Mouse (Mus musculus): ENCODE data around the gene Il12a.
"Not testable (repeated sequence)": the region's sequence is repeated elsewhere in the genome, so short reads cannot be mapped to it uniquely, and the experiment has no call there.

Gene Il12a

DNA sequence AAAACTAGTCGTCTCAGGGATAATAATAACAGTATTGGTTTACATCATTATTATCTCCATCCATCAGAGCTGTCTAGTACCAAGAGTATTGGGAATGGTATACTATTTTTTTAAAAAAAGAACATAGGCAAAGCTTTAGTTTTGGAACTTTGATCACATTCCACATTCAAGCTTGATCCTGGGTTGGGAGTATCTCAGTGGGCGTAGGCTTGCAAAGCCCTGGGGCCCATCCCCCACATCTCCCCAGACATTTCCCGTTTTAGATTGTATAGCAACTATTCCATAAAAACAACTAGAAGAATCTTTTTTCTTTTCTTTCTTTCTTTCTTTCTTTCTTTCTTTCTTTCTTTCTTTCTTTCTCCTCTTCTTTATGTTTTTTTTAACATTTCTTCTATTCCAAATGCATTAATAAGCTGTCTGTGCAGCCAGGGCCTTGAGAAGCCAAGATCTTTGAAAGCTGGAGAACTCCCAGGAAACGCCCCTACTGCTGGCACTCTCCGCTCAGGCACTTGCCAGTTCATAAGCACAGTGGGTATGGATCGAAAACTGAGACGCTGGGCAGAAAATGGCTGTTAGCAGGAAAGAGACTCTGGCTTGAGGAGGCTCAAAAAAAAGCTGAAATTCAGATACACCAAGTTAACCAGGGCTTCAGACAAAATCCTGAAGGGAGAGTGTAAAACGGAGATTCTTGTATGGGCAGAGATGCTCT lies 3.4 kb upstream of the Il12a start:
- DNase-seq (ENCODE audit: low spot score), result no peak

DNA sequence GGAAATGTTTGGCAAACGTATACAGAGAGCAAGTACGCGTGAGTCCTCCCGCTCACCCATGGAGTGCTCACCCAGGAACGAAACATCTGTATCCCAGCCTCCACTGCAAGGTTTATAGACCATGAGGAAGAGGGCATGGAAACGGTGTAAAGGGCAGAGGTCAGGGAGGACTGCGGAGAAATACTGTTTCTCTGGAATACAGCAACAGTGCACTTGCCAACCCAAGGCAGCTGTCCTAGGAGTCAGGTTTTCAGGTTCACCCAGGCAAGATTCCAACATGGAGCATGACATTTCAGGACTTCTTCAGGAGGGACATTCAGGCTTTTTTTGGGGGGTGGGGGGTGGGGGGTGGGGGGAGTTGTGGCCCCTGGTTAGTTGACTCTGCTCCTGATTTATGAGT lies 1.1 kb upstream of the Il12a start:
- no peak for DNase-seq (ENCODE audit: low spot score)

DNA sequence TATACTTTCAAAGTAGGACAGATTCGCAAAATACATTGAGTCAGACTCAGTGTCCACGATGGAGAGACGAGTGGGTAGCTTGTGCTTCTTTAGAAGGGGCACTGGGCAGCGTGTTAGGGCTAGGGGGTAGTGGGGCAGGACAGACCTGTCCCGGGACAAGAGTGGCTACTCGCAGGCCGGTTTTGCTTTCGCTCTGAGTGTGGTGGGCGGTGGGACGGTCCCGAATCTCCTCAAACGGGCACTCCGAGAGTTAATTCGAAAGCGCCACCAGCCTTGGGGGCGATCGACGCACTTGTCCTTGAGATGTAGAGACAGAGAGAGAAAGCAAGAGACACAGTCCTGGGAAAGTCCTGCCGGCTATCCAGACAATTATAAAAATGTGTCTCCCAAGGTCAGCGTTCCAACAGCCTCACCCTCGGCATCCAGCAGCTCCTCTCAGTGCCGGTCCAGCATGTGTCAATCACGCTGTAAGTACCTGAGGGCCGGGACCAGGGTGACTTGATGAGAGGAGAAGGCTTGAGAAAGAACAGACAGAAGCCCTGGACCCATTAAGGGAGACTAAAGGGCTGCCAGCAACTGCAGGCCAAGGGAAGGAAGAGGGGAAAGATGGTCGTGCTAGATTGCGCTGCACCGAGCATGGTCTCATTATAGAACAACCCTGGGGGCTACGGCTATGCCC lies 795 bp downstream of the Il12a start:
- DNase-seq (ENCODE audit: low spot score), result no peak

DNA sequence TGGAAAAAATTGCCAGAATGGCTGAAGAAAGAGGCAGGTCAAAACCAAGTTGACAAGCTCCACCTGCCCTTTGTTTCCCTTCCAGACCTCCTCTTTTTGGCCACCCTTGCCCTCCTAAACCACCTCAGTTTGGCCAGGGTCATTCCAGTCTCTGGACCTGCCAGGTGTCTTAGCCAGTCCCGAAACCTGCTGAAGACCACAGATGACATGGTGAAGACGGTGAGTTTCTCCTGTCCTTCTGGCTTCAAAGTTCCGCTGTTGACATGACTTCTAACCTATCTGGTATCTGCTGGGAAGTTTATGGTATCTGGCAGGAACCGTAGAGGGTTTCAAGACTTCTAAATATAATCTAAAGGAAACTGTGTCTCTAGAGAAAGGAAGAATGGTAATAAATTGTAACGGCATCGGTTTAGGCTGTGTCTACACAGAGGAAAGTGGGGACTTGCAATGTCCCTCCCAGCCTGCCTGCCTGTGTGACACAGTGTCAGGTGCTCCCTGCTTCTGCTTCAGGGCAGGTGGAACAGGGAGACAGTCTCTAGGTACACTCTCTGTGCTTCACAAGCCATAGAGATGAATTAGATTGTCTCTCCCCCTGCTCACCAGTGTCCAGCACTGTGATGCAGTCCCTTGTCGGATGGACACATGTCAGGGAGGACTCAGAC lies 1.6 kb downstream of the Il12a start:
- no peak for DNase-seq (ENCODE audit: low spot score)

DNA sequence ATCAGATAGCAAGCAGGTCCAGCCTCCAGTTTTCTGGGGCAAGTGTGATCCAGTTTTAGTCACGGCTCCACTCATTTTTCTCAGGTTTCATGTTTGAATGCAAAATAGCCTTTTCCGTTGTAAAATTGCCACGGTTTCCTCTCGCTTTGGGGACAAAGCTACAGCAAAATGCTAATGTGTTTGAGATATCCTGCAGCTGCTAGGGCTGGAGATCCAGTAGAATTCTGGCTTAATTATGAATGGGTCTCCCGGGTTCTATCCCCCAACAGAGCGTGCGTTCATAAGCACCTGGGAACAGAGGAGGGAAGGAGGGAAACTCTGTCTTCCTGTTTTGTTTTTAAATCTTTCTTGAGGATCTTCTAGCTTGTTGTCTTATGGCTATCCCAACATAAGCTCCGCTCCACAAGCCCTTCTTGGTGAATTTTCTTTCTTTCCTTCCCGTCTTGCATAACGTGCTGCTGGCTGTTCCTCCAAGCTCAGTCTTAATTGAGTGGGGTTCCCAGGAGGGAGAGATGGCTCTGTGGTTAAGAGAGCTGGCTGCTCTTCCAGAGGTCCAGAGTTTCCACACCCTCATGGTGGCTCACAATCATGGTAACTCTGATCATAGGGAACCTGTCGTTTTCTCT lies 2.3 kb downstream of the Il12a start:
- no peak for DNase-seq (ENCODE audit: low spot score)

DNA sequence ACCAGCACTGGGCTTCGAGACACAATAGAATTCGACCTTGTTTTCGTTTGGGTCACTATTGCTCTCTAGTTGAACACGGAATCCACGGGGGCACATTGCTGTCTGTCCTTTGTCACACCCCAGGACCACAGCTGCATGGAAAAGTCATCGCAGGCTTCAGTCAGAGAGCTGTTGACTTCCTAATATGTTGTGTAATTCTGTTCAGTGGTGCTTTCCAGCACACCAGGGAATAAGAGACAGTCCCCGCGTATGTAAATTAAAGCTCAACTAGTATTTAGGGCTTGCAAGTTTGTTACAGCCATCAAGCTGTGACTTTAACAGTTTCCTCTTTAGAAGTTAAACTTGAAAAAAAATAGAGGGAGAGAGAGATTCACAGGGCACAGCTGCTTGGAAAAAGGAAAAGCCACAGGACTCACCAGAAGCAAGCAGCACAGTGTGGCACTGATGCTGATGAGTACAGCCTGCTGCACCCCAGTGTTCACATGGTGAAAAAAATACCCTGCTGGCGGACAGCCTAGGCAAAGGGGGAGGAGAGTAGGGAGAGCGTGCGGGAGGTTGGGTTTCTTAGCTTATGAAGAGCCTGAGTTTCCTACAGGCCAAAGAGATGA lies 3.1 kb downstream of the Il12a start:
- peak; percentile 73 for DNase-seq (ENCODE audit: low spot score)

DNA sequence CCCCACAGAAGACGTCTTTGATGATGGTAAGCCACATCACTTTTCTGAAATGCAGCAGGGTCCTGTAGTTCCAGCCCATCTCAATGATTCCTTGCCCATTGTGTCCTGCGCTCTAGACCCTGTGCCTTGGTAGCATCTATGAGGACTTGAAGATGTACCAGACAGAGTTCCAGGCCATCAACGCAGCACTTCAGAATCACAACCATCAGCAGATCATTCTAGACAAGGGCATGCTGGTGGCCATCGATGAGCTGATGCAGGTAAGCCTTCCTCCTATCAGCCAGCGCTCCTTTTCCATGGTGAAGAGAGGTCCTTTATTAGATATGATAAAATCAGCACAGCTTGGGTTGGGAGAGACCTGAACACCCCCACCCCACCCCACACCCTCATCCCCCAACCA lies 4.9 kb downstream of the Il12a start:
- DNase-seq (ENCODE audit: low spot score), result no peak

DNA sequence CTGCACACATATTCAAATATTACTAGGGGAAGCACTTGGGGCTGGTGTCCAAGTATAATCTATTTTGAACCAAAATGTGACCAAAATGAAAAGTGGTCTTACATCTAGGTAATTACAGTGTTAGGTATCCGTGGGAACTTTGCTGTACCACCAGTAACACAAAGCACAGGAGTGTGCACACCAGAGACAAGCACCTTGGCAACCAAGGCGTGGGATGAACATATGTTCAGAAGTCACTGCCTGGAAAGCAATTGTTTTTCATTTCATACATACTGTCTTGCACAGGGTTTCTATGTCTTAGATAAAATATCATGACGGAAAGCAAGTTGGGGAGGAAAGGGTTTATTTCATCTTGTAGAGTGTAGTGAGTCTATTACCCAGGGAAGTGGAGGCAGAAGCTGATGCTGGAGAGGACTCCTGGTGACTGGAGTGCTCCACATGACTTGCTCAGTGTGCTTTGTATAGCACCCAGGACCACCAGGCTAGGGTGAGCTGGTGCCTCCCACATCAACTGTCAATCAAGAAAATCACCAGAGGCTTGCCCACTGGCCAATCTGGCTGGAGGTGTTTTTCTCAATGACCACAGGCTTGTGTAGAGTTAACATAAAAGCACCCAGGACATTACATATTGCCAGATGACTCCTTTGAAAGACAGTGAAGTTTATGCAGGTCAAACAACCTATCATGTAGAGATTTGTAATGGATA lies 6.2 kb downstream of the Il12a start:
- no peak for DNase-seq (ENCODE audit: low spot score)

DNA sequence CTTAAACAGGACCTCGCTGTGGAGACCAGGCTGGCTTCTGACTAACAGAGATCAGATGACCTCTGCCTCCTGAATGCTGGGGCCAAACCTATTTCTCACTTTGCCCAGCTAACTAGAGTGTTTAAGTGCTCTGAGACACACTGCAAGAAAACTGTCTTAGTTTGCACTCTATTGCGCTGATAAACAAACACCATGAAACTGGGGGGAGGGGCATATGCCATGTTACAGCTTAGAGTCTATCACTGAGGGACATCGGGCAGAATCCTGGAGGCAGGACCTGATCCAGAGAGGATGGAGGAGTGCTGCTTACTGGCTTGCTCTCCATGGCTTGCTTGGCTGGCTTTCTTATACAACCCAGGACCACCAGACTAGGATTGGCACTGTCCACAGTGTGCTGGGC lies 8.2 kb downstream of the Il12a start:
- no peak for DNase-seq (ENCODE audit: low spot score)

DNA sequence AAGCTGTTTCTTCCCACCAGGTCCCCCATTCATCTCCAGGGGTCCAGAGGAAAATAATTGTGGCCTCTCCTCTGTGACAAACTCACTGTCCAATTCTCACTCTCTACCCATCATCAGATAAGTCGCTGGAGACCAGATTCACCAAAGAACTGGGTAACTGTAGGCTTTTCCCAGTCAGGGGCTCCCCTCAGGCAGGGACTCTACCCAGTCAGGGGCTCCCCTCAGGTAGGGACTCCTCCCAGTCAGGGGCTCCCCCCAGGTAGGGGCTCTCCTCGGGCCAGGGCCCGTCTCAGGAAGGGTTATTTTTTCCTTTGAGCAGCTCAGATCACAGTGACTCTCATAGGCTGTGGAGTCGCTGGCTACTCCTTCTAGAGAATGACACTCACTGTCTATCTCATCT lies 9.6 kb downstream of the Il12a start:
- DNase-seq (ENCODE audit: low spot score), result no peak

DNA sequence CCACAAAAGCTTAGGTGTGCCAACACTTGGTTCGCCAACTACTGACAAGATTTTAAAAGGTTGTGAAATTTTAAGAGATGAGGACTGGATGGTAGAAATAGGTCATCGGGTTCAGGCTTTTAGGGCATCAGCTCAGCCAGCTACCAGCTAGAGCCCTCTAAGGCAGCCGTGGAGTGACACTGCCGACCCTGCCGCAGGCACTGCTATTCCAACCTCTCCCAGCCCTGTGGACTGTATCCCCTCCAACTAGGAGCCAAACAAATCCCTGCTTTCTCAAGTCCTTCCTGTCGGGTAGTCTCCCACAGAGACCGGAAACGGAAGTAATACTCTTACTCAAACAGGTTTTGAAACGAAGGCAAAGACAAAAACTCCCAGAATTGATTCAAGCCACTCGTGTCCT lies 15.9 kb downstream of the Il12a start:
- no peak for DNase-seq (ENCODE audit: low spot score)

DNA sequence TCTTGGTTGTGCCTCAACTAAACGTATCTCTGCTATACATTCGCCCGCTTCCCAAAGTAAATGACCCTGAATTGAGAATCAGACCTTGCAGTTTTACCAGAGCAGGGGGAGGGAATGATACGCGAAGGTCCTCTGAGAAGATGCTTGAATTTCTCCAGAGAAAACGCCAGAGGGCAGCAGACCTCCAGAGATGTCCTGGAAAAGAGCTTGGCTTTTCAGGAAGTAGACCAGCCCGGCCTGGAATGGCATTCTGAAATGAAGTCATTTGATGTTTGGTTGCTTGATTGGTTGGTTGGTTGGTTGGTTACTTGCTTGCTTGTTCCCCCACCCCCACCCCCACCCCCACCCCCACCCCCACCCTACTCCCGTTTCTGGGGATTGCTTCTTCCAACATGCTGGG lies 17.8 kb downstream of the Il12a start:
- DNase-seq (ENCODE audit: low spot score), result no peak

DNA sequence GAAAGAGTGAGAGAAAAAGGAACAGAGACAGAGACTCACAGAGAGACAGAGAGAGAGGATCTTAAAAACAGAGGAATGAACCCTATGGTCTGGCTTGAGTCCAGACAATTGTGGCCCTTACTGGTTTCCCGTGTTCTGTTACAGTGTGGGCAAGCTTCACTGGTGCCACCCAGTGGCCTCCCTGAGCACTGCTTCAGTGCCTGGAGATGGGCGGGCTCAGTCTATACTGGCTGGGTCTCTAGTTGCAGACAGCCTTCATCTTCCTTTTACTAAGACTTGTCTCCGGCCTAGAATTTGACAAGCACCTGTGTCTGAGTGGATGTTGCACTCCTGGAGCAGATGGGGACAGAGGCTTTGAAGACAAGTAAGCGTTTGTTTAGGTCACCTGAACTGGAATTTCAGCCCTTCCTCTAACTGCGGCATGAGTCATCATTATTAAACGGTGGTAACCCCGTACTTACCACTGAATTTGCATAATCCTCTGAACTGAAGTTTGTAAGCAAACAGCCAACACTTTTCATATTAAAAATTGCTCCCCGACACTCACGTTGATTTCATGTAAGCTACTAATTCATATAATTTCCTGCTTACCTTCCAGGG lies 18.9 kb downstream of the Il12a start:
- DNase-seq (ENCODE audit: low spot score), result peak; percentile 77

DNA sequence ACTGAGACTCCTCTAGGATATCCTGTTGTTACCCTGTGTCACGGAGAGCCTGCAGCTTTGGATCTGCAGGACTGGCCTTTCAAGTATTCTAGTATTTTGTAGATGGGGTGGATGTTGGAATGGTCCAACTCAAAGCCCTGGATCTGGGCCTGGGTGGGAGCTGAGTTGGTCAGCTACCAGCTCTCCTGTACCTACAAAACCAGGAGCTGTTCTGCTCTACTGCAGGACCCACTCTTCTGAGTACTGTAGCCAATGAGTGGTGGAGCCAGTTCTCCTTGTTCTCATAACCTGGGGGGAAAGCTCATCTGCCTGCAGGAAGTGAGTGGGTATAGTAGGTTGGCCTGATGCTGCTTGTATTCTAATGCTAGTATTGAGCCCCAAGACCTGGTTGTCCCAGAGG lies 20.0 kb downstream of the Il12a start:
- DNase-seq (ENCODE audit: low spot score), result no peak

DNA sequence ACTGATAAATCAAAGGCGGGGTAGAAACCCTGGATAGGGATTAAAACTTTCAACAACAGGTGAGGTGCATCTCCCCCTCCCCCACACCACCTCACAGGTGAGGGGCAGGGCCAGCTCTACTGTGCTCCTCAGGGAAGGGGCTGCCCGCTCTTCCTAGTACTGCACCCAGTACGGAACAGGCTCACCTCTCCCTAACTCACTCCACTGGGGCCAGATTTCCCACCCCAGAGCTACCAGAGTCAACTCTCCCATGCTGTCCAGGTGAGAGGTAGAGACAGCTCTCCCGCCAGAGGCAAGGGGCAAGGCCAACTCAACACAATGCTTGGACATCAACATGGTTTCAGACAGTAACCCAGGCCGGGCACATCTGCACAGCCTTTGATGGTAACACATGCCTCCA lies 21.1 kb downstream of the Il12a start:
- no peak for DNase-seq (ENCODE audit: low spot score)

DNA sequence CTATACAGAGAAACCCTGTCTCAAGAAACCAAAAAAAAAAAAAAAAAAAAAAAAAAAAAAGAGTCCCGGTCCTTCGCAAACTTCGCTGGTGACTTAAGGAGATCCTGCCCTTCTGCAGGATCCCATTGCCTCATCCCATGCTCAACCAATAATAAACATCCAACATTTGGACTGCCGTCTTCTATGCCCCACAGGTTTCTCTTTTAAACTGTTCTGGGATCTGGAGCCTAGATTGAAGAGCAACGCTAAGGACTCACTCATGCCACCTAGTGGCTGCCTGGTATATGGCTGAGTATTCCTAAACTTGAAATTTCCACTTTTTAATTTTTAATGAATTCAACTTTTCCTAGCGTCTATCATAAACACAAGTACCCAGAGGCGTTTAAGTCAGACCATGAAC lies 23.1 kb downstream of the Il12a start:
- DNase-seq (ENCODE audit: low spot score), result no peak

DNA sequence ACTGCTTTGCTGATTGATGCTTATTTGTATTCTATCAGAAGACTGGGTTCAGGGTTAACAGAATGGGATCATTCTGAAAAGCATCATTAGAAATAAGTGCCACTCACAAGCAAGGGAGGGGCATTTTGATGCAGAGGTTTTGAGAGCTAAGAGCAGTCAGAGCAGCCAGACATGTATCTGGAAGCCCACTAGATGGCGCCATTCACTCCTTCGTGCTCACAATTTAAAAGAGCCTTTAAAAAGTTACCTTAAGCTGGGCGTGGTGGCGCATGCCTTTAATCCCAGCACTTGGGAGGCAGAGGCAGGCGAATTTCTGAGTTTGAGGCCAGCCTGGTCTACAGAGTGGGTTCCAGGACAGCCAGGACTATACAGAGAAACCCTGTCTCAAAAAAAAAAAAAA lies 26.9 kb downstream of the Il12a start:
- not testable (repeated sequence) for DNase-seq (ENCODE audit: low spot score)

DNA sequence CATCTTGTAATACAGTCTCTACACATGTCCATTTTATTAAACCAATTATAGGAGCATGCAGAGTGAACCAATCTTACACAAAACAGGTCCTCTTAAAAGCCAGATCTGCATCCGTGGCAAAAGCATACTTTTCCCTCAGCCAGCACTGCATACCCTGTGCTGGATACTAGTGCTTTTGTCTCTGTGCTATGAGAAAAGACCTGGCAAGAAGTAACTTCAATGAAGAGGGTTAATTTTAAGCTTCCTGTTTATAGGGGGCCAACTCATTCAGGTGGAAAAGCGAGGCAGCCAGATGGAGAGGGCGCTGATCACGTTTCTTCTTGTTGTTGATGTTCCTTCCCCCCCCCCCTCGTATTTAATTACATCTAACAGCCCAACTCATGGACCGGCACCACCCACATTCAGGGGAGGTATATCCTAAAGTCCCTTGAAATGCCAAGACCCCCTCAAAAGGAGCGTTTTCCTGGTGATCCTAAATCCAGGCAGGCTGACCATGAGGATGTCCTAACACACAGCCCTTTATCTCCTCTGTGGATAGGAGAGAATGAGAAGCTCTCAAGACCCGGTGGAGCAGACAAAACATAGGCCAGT lies 28.9 kb downstream of the Il12a start:
- no peak for DNase-seq (ENCODE audit: low spot score)

DNA sequence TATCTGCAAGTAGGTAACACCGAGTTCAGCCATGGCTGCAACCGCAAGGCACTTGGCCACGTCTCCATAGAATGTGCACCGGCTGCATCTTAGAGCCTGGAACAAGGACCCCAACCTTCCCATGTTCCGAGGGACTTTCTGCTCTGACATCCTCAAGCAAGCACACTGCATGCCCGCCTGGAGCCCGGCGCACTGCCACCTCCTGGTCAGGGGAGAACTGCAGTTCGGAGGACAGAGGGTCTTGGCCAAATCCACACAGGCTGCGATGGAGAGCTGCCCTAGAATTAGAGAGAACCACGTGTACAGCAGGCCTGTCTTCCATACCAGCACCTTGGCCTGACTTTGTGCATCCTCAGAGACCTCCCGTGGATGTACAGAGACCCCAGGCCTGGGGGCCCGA lies 29.8 kb downstream of the Il12a start:
- DNase-seq (ENCODE audit: low spot score), result no peak

DNA sequence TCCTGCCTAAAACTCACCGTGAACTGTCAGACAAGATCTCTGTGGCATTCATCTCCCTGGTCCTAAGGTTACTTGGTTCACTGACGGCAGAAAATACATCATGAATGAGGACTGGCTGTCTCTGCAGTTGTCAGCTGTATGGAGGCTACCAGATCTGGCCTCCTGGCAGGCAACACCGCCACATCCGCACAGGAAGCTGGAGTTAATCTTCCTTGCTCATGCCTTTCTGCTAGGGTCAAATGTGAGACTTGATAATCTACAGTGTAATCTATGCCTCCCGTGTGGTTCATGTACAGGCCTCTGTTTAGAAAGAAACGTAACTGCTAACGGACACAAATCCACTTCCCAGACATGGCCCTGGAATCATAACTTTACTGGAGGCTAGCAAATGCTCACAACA lies 51.5 kb downstream of the Il12a start:
- DNase-seq (ENCODE audit: low spot score), result no peak
